Comparison of ENCODE assay signal across 20 mouse cellular contexts in the genomic region with DNA sequence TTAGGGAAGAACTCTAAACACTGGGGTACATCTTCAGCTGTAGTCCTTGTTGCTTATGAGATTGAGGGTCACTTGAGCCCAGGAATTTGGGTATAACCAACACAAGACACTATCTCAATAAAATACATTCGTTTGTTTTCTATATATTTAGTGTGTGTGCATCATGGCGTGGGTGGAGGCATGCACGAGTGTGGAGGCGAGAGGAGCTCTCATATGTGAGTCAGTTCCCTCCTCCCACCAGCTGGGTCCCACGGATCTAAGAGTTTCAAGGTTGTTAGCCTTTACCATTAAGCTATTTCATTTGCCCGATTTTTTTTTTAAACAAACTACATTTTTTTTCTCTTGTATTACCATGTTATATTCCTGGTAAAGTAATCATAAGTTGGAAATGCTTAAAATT.
"Had no signal": no experiment of that assay in that cellular context is flagged by ENCODE, and none has a peak within 500 bp of the region (broad histone marks: within the 10 kb centered on the region; RNA-seq: fewer than 3 reads in every experiment).

No protein-coding gene starts in this region.

- H3K27ac ChIP-seq: kidney, embryonic 15.5 days; limb, embryonic 10.5 days; limb, embryonic 13.5 days; liver, embryonic 12.5 days; liver, embryonic 15.5 days; lung, embryonic 15.5 days; midbrain, embryonic 10.5 days; midbrain, embryonic 13.5 days; neural tube, embryonic 13.5 days; stomach, postnatal 0 days had no signal

- DNase-seq: kidney, adult 2 months; kidney, postnatal 36 days; liver; lung, postnatal 10 days; right cerebral cortex, postnatal 4 days; thymus, adult 2 months; thymus, postnatal 14 days; thymus, postnatal 4 days had no signal

- H3K4me3 ChIP-seq: kidney, embryonic 15.5 days; limb, embryonic 10.5 days; limb, embryonic 13.5 days; liver, embryonic 12.5 days; liver, embryonic 15.5 days; lung, embryonic 15.5 days; megakaryocyte, embryonic 14.5 days; midbrain, embryonic 10.5 days; midbrain, embryonic 13.5 days; myocyte; neural tube, embryonic 13.5 days had no signal
